Mouse (Mus musculus) urinary bladder, postnatal 10 days (tissue): ENCODE measurements around the gene Mlst8.

ENCODE experiments used
- DNase-seq: peaks from one replicate; pipeline ENCODE4 v3.0.0; 2022; ENCODE audit warnings: low spot score

Gene Mlst8

DNA sequence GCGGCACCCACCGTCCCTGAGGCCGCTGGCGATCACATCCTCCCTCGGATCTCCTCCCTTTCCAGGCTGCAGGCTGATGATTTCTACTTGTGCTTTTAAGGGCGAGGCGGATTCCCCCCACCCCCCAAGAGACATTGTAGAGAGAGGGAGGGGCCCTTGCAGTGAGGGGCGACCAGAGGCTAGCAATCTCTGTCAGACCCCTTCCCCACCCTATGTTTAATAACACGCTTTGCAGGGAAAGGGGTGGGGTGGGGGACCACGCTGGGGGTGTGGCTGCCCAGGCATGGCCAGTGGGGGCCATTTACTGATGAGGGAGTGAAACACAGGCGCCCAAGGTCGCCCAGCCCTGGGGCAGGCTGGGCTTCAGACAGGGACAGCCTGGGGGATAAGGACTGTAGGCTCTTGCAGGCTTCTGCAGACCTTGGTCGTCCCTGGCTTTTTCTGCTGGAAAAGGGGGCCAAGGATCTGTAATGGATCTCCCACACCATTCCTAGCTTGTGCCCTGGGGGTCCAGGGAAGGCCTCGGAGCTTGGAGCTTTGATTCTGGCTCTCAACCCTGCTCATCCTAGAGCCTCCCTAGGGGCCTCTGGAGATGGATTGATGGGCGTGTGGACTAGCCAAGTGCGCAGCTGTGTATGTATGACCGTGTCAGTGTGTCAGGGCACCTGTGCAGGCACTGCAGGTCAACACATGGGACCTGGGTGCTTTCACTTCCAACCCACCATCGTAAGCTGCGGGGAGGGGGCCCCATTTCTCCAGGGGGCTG is 10.6 kb upstream of the Mlst8 start:
- DNase-seq = no peak

DNA sequence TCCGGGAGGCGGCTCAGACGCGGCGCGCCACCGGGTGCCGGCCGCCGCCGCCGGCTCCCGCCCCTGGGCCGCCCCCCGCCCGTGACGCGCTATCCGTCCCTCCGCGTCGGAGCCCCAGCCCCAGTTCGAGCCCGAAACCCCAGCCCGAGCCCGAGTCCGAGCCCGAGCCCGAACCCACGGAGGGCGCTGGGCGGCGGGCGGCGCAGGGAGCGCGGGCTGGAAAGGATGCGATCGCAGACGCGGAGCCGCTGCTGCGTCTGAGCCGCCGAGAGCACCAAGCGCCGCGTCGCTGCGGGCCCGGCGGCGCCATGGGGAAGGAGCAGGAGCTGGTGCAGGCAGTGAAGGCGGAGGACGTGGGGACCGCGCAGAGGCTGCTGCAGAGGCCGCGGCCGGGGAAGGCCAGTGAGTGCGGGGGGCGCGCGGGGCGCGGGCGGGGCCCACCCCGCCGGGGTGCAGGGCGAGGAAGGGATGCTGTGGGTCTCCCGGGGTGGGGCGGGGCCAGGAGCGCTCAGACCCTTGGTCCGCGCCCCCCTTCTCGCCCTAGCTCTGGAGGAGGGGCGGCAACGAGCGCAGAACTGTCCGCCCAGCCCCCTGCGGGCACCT is 9.9 kb upstream of the Mlst8 start:
- no peak for DNase-seq

DNA sequence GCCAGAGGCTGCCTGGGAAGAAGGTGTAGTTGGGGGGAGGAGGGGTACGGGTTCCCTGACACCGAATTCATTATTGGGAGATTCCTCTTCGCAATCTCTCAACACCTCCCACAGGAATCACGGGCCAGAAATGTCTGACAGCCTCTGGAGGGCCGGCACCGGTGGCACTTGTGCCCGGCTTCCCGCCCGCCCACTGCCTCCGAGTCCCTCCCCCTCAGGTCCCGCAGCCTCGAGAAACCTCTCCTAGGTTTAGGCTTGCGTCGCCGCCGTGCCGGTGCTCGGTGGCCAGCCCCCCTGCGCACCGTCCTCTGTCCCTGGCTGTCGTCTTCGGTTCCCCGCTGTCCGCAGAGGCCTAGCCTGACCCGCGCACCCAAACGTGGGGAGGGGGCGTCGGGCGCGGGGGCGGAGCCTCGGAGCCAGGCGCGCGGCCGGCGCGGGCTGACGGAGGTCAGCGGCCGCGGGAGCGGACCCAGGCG is 9.3 kb upstream of the Mlst8 start, which contains the start of gene Caskin1:
Gene Caskin1 (plus strand): TSS at position 416 of the 476 bp plus-strand sequence.
- DNase-seq = no peak

DNA sequence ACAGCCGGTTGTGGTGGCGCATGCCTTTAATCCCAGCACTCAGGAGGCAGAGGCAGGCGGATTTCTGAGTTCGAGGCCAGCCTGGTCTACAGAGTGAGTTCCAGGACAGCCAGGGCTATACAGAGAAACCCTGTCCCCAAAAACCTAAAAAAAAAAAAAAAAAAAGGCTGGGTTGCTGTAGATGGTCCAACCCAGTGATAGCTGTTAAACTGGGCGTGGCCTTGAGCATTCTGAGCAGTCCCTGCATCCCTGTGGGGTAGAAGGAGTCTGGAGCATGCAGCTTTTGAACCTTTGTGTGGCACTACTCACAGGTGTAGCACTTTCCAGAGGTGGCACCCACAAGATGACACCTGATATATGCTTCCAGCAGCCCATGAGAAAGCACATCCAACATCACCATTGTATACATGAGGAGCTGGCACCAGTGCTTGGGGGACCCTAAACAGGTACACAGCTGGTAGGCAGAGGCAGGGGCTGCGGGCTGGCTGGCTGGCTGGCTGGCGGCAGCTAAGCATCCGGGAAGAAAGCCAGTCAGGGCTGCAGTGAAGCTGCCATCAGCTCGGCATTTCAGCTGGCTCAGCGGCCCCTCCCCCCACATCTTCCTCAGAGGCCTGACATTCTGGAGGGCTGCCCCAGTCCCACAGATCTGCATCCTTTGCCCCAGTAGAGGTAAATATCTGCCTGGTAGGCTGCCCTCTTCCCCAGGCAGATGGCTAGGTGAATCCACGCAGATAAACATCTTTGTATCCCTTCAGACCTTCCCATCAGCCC is 6.4 kb upstream of the Mlst8 start:
- no peak for DNase-seq

DNA sequence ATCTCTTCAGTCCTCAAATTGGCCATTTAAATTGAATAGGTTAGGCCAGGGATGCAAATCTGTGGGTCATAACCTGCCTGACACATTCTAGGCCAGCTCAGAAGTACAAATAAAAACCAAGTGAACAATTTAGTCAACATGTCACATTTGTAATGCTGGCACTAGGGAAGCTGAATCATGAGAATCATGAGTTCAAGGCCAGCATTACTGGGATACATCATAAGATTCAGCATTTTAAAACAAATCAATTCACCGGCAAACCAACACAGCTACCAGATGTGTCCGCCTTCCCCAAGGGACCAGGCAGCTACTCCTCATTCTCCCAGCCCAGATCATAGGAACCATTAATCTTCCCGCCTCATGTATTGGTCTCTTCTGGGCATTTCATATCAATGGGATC is 4.6 kb upstream of the Mlst8 start:
- no peak for DNase-seq

DNA sequence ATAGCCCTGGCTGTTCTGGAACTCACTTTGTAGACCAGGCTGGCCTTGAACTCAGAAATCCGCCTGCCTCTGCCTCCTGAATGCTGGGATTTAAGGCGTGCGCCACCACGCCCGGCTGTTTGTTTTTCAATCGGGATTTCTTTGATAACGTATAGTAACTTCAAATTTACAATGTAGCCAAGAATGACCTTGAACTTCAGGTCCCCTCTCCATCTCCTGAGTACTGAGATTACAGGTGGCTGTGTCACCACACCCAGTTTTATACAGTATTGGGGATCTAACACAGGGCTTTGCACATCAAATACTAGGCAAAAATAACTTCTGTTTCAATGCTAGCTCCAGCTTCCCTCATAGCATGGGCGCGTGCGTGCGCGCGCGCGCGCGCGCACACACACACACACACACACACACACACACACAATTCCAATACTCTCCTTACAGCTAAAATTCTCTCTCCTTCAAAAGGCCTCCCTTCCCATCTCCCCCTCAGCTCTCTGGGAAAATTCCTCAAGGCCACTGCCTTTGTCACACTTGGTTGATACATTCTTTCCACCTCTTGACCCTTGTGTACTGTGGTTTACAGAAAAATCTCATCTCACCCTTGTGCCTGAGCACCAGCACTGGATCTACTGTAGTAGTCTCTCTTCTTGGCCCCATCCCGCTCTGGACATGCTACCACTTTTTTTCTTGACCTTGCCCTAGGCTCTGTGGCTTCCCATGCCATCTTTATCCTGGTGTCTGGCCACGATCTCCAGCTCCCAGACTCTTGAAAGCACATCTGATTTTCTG is 2.3 kb upstream of the Mlst8 start:
- DNase-seq = no peak

DNA sequence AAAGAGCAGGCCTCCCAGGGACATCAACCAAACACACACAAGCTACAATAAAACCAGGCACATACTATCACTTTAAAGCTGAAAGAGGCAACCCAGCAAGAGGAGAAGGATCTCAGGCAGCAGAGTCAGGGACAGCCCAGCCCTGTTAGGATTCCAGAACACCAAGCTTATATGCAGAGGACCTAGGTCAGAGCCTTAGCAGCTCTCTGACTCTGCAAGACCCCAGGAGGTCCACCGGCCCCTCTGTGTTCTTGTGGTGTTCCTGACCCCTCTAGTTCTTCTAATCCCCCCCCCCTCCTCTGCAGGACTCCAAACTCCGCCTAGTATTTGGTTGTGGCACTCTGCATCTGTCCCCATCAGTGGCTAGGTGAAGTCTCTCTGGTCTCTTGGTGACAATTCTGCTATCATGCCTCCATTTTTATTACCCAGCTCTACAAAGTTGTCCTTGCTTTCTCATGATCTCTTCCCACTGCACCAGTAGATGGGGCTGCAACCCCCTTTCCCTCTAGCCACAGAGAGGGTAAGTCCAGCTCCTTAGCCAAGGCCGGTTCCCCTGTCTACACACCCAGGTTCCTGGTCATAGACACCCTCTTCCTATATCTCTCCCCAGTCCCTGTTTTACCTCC is 1.4 kb upstream of the Mlst8 start:
- no peak for DNase-seq

DNA sequence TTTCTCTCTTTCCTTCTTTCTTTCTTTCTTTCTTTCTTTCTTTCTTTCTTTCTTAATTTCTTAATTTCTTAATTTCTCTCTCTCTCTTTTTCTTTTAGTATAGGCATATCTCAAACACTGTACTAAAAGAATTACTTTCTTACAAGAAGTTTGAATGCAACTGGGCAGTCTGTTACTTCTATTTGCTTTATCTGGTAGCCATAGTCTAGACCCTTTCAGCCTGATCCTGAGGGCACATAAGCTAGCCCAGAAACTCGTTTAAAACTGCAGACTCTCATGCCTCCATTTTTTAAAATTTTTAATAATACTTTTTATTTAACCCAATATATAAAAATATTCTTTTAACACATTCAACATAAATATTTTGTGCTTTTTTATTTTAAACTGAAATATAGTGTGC is 553 bp upstream of the Mlst8 start:
- no peak for DNase-seq

DNA sequence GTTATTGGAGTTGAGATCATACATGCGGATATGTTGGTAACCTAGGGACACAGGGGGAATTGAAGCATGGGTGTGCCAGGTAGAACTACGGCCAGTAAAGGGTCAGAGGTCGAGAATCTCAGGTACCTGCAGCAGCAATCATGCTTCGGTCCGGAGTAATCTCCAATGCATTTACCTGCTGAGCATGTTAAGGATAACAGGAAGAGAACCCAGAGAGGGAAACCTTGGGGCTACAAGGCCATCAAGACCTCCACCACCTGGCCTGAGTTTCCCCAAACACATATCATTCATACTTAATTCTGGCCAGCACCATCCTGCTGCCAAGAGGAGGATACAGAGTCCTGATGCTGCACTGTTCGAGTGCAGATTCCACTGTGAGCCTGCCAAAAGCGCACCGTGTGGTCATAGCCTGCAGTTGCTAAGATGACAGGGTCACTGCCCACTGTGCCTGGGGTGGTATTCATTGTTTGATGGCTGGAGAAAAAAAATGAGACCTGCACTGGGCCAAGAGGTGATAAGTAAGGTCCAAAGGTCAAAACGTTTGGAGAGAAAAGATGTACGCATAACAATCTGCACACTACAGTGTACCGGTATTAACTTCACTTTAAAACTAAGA is 785 bp downstream of the Mlst8 start:
- DNase-seq = no peak

DNA sequence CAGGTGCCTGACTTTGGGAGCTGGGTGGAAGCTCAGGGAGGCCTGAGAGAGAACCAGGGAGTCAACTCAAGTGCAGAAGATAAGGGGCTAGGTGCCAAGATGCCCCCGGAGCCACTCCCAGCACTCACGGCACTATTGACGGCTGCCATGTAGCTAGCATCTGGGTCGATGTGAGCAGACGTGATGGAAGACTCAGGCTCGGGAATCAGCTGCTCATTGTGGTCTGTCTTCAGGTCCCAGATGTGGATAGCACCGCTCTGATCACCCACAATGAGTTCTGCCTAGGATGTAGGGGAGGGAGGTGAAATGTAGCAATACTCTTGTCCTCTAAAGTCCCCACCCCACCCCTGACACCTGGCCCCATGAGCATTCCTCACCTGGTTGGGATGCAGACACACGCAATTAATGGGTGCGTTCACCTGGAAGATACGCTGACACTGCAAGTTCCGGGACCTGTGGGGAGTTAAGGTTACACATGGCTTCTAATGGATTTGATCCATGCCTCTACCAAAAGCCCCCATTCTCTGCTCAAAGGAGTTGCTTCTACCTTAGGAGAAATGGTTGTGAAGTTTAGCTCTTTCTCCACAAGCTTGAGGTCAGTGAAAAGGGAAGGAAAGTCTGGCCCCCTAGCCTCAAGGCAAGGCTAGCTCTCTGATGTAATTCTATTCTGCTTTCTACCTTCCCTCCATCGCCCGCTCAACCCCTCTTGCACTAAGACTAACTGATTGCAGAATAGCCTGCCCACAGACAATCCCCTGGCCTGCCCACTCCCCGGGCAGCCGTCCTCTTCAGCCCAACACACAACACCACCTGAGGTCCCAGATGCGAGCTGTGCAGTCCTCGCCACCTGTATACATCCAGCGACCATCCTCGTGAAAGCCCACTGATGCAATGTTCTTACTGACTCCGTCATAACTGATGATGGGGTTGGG is 1.6 kb downstream of the Mlst8 start:
- no peak for DNase-seq

DNA sequence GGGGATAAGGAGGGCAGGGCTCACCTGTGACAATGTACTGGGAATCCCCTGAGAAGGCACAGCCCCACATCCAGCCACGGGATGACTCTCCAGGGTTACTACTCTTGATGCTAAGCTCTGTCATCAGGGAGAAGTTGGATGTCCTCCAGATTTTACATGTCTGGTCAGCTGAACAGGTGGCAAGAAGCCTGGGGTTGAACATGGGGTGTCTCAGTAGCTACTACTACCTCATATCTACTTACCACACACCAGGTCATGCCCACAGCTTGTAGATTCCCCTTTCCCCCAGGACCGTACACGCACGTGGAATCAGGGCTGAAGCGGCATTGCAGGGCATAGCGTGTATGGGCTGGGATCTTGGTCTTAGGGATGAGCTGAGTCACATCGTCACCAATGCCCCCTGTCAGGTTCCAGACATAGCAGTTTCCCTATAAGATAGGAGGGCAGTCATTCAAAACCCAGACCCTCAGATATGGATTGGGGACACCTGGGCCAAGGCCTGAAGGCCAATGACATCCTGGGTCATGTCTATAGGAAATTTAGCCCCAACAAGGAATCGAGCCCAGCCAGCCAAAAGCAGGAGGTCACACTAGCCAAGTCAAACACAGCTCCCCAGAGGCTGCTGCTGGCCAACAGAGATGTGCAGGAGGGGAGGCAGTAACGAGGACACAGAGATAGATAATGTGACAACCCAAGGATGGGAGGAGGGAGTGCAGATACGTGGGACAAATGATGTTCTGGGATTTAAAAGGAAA is 2.7 kb downstream of the Mlst8 start:
- no peak for DNase-seq

DNA sequence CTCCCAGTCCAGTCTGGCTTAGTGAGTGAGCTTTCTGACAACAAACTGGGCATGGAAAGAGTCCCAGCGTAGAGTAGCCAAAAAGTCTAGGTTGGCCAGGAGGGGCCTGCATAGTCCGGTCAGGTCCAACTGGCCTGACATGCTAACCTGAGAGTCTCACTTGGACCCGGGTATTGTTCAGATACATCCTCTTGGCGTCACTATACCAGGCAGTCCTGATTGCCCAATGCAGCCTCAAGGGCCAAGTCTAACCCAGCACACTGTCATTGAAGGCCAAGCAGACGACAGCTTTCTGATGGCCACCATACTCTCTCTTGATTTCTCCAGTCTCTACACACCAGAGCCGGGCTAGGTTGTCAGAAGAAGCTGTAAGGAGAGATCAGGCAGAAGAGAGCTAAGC is 3.3 kb downstream of the Mlst8 start:
- no peak for DNase-seq

DNA sequence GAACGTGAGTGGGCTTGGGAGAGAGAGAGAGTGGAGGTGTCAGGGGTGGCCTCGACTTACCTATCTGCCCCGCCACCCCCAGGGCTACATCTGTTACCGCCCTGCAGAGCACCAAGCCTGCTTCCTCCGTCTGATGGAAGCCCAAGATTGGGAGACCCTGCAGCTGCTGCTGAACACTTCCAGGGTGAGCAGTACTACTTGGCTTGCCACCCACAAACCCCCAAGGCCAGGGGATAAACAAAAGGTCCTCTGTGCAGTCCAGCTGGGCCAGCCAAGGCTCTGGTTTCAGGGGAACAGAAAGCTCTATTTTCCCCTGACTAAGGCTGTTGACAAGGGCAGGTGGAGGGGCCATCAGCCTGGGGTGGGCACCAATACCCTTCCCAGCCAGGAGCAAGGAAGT is 4.3 kb downstream of the Mlst8 start:
- DNase-seq = no peak

DNA sequence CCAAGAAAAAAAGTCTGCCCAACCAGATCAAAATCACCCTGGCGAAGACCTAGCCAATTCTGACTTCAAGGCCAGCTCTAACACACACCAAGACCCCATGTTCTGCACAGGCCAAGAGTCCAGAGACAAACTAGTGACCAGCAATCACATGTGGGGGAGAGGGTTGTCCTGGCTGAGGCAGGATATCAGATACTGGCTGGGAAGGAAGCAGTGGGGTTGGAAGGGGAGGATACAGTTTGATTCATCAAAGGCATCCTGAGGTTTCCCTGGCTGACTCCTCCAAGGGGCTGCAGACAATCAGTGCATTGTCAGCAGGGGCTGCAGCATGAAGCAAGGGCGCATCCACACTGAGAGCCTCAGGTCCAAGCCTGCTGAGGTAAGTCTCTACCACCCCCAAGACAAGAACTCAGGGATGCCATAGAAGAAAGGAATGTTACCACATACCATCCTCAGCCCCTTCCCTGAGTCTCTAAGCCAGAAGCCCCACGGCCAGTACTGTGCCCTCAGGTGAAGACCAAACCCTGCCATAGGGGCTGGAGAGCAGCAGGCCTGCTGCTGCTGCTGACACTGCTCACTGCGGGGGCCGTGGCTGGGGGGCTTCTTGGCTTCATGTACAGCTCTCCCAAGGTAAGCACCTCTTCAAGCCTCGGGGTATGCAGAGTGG is 5.1 kb downstream of the Mlst8 start, which contains the start of gene Bricd5:
Gene Bricd5 (plus strand): TSS at position 273 of the 664 bp plus-strand sequence.
- DNase-seq = no peak

DNA sequence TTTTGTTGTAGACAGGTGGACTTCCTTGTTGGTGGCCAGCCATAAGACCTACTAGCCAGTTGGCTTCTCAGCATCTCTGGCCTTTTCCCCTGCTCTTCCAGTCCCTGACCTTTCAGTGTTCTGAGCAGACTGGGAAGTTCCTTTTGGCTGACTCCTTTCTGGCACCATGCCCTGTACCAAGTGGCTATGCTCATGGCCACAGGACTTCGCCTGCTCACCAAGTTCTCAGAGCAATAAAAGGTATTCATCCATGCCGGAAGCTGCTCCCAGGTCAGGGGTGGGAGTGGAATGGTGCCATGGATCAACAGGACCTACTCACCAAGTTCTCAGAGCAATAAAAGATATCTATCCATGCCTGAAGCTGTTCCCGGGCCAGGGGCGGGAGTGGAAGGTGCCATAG is 6.4 kb downstream of the Mlst8 start:
- no peak for DNase-seq

DNA sequence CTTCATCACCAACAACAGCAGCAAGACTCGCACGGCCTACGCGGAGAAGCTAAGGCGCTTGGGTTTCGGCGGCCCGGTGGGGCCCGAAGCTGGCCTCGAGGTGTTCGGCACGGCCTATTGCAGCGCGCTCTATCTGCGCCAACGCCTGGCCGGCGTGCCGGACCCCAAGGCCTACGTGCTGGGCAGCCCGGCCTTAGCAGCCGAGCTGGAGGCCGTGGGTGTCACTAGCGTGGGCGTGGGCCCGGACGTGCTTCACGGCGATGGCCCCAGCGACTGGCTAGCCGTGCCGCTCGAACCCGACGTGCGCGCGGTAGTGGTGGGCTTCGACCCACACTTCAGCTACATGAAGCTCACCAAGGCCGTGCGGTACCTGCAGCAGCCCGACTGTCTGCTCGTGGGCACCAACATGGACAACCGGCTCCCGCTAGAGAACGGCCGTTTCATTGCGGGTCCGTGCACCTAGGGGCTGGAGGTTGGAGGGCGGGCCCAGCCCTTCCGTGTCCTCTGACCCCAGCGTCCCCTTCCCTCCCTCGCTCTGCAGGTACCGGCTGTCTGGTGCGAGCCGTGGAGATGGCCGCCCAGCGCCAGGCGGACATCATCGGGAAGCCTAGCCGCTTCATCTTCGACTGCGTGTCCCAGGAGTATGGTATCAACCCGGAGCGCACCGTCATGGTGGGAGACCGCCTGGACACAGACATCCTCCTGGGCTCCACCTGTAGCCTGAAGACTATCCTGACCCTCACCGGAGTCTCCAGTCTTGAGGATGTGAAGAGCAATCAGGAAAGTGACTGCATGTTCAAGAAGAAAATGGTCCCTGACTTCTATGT is 8.0 kb downstream of the Mlst8 start:
- DNase-seq = no peak

DNA sequence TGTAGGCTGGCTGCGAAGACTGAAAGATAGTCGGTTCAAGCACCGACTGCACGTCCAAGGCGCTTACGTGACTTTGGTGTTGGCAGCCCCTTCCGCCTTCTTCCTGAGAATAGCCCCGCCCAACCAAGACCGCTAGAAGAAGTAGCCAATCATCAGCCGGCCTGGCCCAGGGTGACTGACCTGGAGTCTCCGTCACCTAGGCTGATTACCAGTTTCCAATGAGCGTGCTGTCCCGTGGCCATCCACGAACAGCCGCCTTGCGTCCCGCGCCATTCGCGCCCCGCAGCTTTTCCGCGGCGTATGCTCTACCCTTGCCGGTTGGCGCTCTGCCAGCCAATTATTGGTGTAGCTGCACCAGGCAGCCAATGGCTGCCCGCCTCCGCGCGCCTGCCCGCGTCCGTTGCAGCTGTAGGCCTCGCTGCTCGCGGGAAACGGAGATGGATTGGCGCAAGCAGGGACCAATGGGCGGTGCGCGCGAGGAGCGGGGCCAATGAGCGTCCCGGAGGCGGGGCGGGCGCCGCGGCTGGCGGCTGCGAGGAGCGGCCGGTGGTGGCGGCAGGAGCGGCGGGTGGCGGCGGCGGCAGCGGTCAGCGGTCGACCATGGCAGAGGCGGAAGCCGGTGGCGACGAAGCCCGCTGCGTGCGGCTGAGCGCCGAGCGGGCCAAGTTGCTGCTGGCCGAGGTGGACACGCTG is 8.8 kb downstream of the Mlst8 start, which contains the start of the genes E4f1 and Pgp:
Gene E4f1 (minus strand): TSS at position 404 of the 693 bp plus-strand sequence.
Gene Pgp (plus strand): TSS at position 483 of the 693 bp plus-strand sequence.
- peak; percentile 94 for DNase-seq
